Mouse (Mus musculus) intestine, postnatal 0 days (tissue): Measurements from ENCODE around the gene Entr1. TPM values are rescaled to one million over a fixed set of nuclear protein-coding genes. Genes with fewer than 3 reads are reported as not detected.
A peak's percentile ranks its signal among the peaks of the same experiment; 100 is the strongest.

Experiments used
- ATAC-seq: fragments of 200-750 bp; cut with Nextera tagmentation; 2 replicates; pipeline ENCODE4 v1.8.0; 2017; ENCODE audit warnings: mild to moderate bottlenecking, moderate TSS enrichment, moderate library complexity
- H3K27ac ChIP-seq: fragments of 300-500 bp; sonication (generic); 2 replicates; pipeline ENCODE4 v1.5.1; 2014; ENCODE audit warnings: mild to moderate bottlenecking, low read depth, low read length, moderate library complexity
- H3K27me3 ChIP-seq: fragments of 300-500 bp; sonication (generic); replicated peaks from 2 replicates; pipeline ENCODE4 v1.6.1; 2014; ENCODE audit warnings: low read length, mixed read lengths; ENCODE audit not compliant: control insufficient read depth, insufficient read depth
- H3K36me3 ChIP-seq: fragments of 300-500 bp; sonication (generic); 2 replicates; pipeline ENCODE4 v1.6.1; 2014; ENCODE audit warnings: mild to moderate bottlenecking, moderate library complexity; ENCODE audit not compliant: control insufficient read depth, insufficient read depth
- H3K4me1 ChIP-seq: fragments of 300-500 bp; sonication (generic); replicated peaks from 2 replicates; pipeline ENCODE4 v1.6.1; 2014; ENCODE audit warnings: antibody characterized with exemption, low read length, mixed read lengths; ENCODE audit not compliant: control insufficient read depth, insufficient read depth
- H3K4me2 ChIP-seq: fragments of 300-500 bp; sonication (generic); replicated peaks from 2 replicates; pipeline ENCODE4 v1.6.1; 2014; ENCODE audit warnings: low read depth, mild to moderate bottlenecking, moderate library complexity
- H3K4me3 ChIP-seq: fragments of 300-500 bp; sonication (generic); 2 replicates; pipeline ENCODE4 v1.5.1; 2014; ENCODE audit warnings: low read depth, low read length
- H3K9ac ChIP-seq: fragments of 300-500 bp; sonication (generic); 2 replicates; pipeline ENCODE4 v1.6.1; 2014; ENCODE audit warnings: mild to moderate bottlenecking, low read depth, low read length
- H3K9me3 ChIP-seq: fragments of 300-500 bp; sonication (generic); 2 replicates; pipeline ENCODE4 v1.6.1; 2016; ENCODE audit warnings: mixed run types; ENCODE audit not compliant: control insufficient read depth
- CTCF ChIP-seq: sonication (generic); IDR thresholded peaks from 2 replicates; pipeline ENCODE4 v1.5.1; 2016; ENCODE audit warnings: low read depth, mild to moderate bottlenecking, control low read depth, antibody characterized with exemption, moderate library complexity
- WGBS: fragments of 180-500 bp; shearing (Covaris S2); extraction: QIAGEN DNeasy Blood & Tissue Kit; methylation state at CpG from one replicate; pipeline ENCODE4 v1.1.7; 2014; 5-methylcytosine and 5-hydroxymethylcytosine counted together
- polyA plus RNA-seq: library from polyadenylated mRNA; unstranded; fragments of >200 nt; fragmentation: Nextera tagmentation; extraction: Ambion mirVana; gene quantifications from 2 replicates; pipeline ENCODE4 v1.2.1, GENCODE M21; 2015

The Entr1 gene
- polyA plus RNA-seq, 1 experiment from 2014 or later = 45.6 TPM

DNA sequence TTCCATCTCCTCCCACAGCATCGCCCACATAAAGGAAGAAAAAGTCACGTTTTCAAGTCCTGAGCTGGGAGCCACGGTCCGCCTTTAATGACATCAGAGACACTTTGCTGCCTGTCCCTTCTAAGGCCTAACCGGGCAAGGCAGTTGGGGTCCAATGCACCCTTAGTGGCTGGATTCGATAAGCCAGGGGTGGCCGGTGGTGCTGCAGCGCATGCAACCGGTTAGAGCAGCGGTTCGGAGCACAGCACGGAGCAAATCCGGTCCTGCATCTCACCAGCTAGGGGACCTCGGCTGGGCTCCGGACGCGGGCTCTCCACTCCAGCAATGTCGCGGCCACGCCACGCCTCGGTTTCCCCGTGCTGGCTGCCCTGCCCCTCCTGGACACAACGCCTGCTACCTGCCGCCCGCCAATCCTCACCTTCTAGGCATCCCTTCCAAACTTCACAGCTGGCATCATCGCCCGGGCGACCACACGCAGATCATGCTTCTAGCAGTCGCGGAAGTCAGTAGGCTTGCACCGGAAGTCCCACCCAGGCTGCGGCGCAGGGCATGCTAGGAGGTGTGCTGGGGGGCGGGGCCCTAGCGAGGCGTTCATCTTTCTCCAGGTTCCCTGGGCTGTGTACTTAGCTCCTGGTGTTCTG is 8.9 kb downstream of the Entr1 start, which contains the start of gene Snapc4:
Gene Snapc4, minus strand, starts transcription at position 523 of the 641 bp plus-strand sequence.
- Histone ChIP-seq H3K4me3 (peak within 1 kb of the TSS; percentile 61), H3K27me3 (no peaks in the 10 kb centered on the region), H3K27ac (no peak within 1 kb of the TSS), H3K9ac (peak within 1 kb of the TSS; percentile 51), H3K4me2 (peak within 1 kb of the TSS; percentile 79), H3K9me3 (no peaks in the 10 kb centered on the region), H3K36me3 (peaks cover 47% of the 10 kb centered on the region), H3K4me1 (no peaks in the 10 kb centered on the region)
- TF ChIP-seq CTCF = no peak; the same call in 1 of the 2 replicates
- peak; percentile 83 for ATAC-seq
- WGBS = under 1% methylated on average over 38 of the region's 38 CpGs

GRCm38 (mm10) chr2:26372396-26372795 is 16.7 kb downstream of the Entr1 start:
- Histone ChIP-seq H3K4me2 (no peak overlapping the region), H3K27ac (no peak overlapping the region; the same call in 1 of the 2 replicates), H3K4me1 (no peaks in the 10 kb centered on the region), H3K27me3 (no peaks in the 10 kb centered on the region), H3K9ac (no peak overlapping the region), H3K4me3 (no peak overlapping the region), H3K9me3 (no peaks in the 10 kb centered on the region), H3K36me3 (peaks cover 79% of the 10 kb centered on the region)
- TF ChIP-seq CTCF = no peak
- no peak for ATAC-seq
- 96% methylated on average over 8 of the region's 8 CpGs for WGBS

DNA sequence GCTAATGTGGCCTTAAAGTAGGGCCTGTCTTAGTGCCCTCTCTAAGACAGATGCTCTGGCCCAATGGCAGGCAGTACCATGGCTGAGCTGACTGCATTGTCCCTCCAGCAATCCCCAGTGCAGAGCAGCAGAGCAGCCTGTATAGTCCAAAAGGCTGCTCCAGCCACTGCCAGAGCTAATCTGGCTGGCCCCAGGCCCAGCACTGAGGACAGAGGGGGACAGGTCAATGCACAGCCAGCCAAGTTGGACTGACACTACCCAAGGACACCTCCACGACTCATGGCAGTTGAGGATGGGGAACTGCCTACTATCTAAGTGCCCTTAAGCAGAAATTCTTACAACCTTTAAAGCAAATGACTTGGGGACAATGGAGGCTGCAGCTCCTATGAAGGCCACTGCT is 20.5 kb downstream of the Entr1 start:
- 91% methylated on average over 1 of the region's 1 CpGs for WGBS
- no peak for ATAC-seq
- no peaks in the 10 kb centered on the region for H3K4me1 ChIP-seq
- no peak overlapping the region for H3K4me2 ChIP-seq
- no peaks in the 10 kb centered on the region for H3K27me3 ChIP-seq
- H3K4me3 ChIP-seq = no peak overlapping the region
- peaks cover 75% of the 10 kb centered on the region for H3K36me3 ChIP-seq
- no peaks in the 10 kb centered on the region for H3K9me3 ChIP-seq
- TF ChIP-seq CTCF = no peak
- H3K9ac ChIP-seq = no peak overlapping the region
- H3K27ac ChIP-seq = no peak overlapping the region

DNA sequence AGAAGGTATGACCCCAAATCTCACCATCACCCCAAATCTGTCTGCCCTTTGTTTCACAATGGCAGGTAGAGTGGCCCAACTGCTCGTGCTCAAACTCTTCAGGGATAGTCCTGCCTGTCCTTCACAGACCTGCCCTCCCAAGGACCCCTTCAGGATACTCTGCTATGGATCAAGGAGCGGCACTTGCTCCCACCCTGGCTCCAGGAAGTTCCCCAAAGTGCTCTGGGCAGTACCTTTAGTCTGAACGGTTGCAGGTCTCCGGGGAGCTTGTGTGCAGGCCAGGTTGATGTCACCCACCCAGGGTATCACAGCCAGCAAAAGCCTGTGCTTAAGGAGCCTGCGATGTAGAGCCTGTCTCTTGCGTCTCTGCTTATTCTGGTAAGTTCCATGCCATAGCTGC is 21.2 kb downstream of the Entr1 start:
- no peaks in the 10 kb centered on the region for H3K4me1 ChIP-seq
- no peak overlapping the region for H3K9ac ChIP-seq
- no peak overlapping the region for H3K4me2 ChIP-seq
- 92% methylated on average over 6 of the region's 6 CpGs for WGBS
- H3K27me3 ChIP-seq = no peaks in the 10 kb centered on the region
- no peak overlapping the region for H3K27ac ChIP-seq
- ATAC-seq = no peak
- TF ChIP-seq CTCF = no peak
- no peaks in the 10 kb centered on the region for H3K9me3 ChIP-seq
- peaks cover 68% of the 10 kb centered on the region for H3K36me3 ChIP-seq
- H3K4me3 ChIP-seq = no peak overlapping the region

DNA sequence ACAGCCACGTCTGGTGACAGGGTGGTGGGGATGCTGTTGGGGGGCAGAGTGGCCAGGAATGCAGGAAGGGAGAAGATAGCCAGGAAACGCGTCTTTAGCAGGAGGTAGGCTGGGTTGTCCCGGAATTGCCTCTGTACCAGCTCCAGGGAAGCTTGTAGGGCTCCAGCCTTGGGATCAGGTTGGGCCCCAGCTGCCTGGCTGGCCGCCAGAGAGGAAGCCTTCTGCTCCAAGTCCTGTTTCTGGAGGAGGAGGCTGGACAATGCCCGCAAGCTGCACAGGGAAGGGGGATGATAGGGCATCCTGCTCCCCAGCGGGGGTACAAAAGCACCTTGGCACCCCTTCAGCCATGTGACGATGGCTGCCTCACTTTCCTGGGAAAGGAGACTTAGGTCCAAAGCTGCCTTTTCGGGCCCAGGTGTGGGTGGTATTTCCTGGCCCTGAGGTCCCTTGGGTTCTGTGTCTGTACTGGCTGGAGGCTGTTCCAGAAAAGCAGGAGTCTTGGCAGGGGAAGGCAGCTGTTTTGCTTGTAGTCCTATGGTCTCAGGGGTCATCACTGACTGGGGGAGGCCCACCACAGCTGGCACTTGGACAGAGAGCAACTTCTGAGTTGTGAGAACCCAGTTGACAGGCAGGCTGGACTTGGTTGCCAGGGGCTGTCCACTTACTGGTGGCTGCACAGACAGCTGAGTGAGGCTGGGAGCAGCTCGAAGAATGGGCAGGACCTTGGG is 24.2 kb downstream of the Entr1 start:
- WGBS = 76% methylated on average over 10 of the region's 10 CpGs
- no peak overlapping the region for H3K4me2 ChIP-seq
- TF ChIP-seq CTCF = no peak
- no peak overlapping the region for H3K4me3 ChIP-seq
- H3K36me3 ChIP-seq = peaks cover 43% of the 10 kb centered on the region
- ATAC-seq = no peak
- H3K27me3 ChIP-seq = no peaks in the 10 kb centered on the region
- H3K9ac ChIP-seq = no peak overlapping the region; the same call in 1 of the 2 replicates
- H3K4me1 ChIP-seq = no peaks in the 10 kb centered on the region
- H3K27ac ChIP-seq = no peak overlapping the region
- H3K9me3 ChIP-seq = no peaks in the 10 kb centered on the region

GRCm38 (mm10) chr2:26363481-26363880 is 25.6 kb downstream of the Entr1 start:
- Histone ChIP-seq H3K27me3 (no peaks in the 10 kb centered on the region), H3K36me3 (peaks cover 30% of the 10 kb centered on the region), H3K4me3 (no peak overlapping the region), H3K27ac (no peak overlapping the region), H3K4me2 (no peak overlapping the region), H3K4me1 (no peaks in the 10 kb centered on the region), H3K9me3 (no peaks in the 10 kb centered on the region), H3K9ac (no peak overlapping the region)
- no peak for TF ChIP-seq CTCF
- WGBS = 46% methylated on average over 5 of the region's 5 CpGs
- ATAC-seq = no peak
